ENCODE assay signal across 11 mouse cellular contexts in the genomic region with DNA sequence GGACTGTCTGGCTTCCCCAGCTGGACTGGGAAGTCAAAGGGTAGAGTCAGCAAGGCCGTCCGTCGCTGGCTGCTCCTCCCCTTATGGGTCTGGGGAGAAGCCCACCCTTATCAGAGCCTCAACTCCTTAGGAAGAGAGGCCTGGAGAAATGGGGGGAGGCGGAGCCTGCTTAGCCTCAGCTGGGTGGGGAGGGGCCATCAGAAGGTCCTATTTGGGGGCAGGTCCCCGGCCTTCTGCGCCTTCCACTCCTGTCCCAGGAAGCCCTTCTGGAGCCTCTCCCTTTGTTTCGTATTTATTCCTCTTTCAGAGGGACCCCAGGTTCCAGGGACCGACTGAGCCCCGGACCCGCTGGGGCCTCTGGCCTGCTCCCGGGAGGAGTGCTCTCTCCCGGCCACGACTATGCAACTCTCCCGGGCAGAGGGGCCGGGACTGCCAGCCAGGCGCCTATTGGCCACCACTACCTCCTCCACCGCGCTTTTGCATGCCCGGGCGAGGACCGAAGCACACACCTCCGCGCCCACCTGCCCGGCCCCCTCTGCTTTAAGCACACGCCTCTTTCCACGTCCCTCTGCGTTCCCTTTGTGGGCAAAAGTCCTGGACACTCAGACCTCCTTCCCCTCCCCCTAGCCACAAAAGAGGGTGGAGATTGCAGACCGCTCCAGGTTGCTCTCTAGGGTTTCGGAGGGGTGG. TPM values are rescaled to one million over a fixed set of nuclear protein-coding genes. Genes with fewer than 3 reads are reported as not detected.
DNase-seq lines count a peak whose midpoint lies in the region; ATAC-seq lines count a peak whose summit lies in the region.
"Had no signal": no experiment of that assay in that cellular context is flagged by ENCODE, and none has a peak within 500 bp of the region (broad histone marks: within the 10 kb centered on the region; RNA-seq: fewer than 3 reads in every experiment).

No protein-coding gene starts in this region.

- no peaks in the 10 kb centered on the region for H3K9me3 ChIP-seq in liver, embryonic 12.5 days (replicated peaks)
- no peaks in the 10 kb centered on the region for H3K9me3 ChIP-seq in embryonic facial prominence, embryonic 11.5 days (replicated peaks; ENCODE audit: control insufficient read depth, low read length)
- H3K9me3 ChIP-seq in intestine, embryonic 14.5 days (ENCODE audit: control insufficient read depth, low read length): no peaks in the 10 kb centered on the region
- H3K9me3 ChIP-seq in neural tube, embryonic 13.5 days: no peaks in the 10 kb centered on the region

- H3K4me2 ChIP-seq in liver, embryonic 12.5 days: peak overlapping the region; percentile 28
- peak overlapping the region; percentile 36 for H3K4me2 ChIP-seq in embryonic facial prominence, embryonic 11.5 days (ENCODE audit: low read depth, low read length)
- H3K4me2 ChIP-seq in intestine, embryonic 14.5 days (ENCODE audit: low read length): peak overlapping the region; percentile 38
- H3K4me2 ChIP-seq in neural tube, embryonic 13.5 days: peak overlapping the region; percentile 16

- H3K27ac ChIP-seq in liver, embryonic 12.5 days: no peak overlapping the region
- no peak overlapping the region for H3K27ac ChIP-seq in embryonic facial prominence, embryonic 11.5 days (replicated peaks; ENCODE audit: low read depth, low read length)
- no peak overlapping the region for H3K27ac ChIP-seq in intestine, embryonic 14.5 days (ENCODE audit: low read depth)
- peak overlapping the region; percentile 81 for H3K27ac ChIP-seq in neural tube, embryonic 13.5 days (replicated peaks)

- H3K27me3 ChIP-seq in liver, embryonic 12.5 days (replicated peaks): peaks cover 96% of the 10 kb centered on the region
- peaks cover 35% of the 10 kb centered on the region for H3K27me3 ChIP-seq in embryonic facial prominence, embryonic 11.5 days (ENCODE audit: control insufficient read depth, insufficient read depth, low read length)
- H3K27me3 ChIP-seq in intestine, embryonic 14.5 days (replicated peaks; ENCODE audit: control insufficient read depth, insufficient read depth, low read length): peaks cover 67% of the 10 kb centered on the region
- H3K27me3 ChIP-seq in neural tube, embryonic 13.5 days: peaks cover 33% of the 10 kb centered on the region

- no peak for DNase-seq in liver
- DNase-seq in embryonic facial prominence, embryonic 11.5 days (ENCODE audit: low spot score): peak; percentile 28
- DNase-seq in intestine, embryonic 14.5 days (ENCODE audit: low spot score): no peak
- no peak for DNase-seq in Muller cell, postnatal 12 days (ENCODE audit: inconsistent ontology term)
- no peak for DNase-seq in kidney, adult 18-20 months
- DNase-seq: cerebellum, adult 11 months; heart, postnatal 10 days had no signal

- H3K36me3 ChIP-seq in liver, embryonic 12.5 days: no peaks in the 10 kb centered on the region
- no peaks in the 10 kb centered on the region for H3K36me3 ChIP-seq in embryonic facial prominence, embryonic 11.5 days (replicated peaks; ENCODE audit: control insufficient read depth, insufficient read depth, low read depth, low read length)
- H3K36me3 ChIP-seq in intestine, embryonic 14.5 days (ENCODE audit: control insufficient read depth, insufficient read depth, low read length): no peaks in the 10 kb centered on the region
- peaks cover 31% of the 10 kb centered on the region for H3K36me3 ChIP-seq in neural tube, embryonic 13.5 days

- ATAC-seq in liver, embryonic 12.5 days: 0 out of 2 replicates have a peak, but pooled peaks have one; percentile 14
- ATAC-seq in embryonic facial prominence, embryonic 11.5 days (replicated peaks; ENCODE audit: insufficient number of reproducible peaks, low FRiP score, low TSS enrichment, low read depth): peak; percentile 46; the same call in 1 of the 2 replicates
- peak; percentile 16; the same call in 1 of the 2 replicates for ATAC-seq in intestine, embryonic 14.5 days (replicated peaks; ENCODE audit: low FRiP score, low TSS enrichment, low read depth)
- no peak for ATAC-seq in neural tube, embryonic 13.5 days (ENCODE audit: low read depth)
- no peak for ATAC-seq in erythroblast, adult 5-6 weeks (replicated peaks; ENCODE audit: low FRiP score, poor library complexity, severe bottlenecking)

- H3K4me1 ChIP-seq in liver, embryonic 12.5 days: peaks cover 7% of the 10 kb centered on the region
- peaks cover 8% of the 10 kb centered on the region for H3K4me1 ChIP-seq in embryonic facial prominence, embryonic 11.5 days (ENCODE audit: control insufficient read depth, insufficient read depth, low read length)
- H3K4me1 ChIP-seq in intestine, embryonic 14.5 days (replicated peaks; ENCODE audit: control insufficient read depth, insufficient read depth, low read length): peaks cover 4% of the 10 kb centered on the region; the same call in 1 of the 2 replicates
- H3K4me1 ChIP-seq in neural tube, embryonic 13.5 days (replicated peaks): peaks cover 82% of the 10 kb centered on the region

- 6% methylated on average over 29 of the region's 29 CpGs for WGBS in liver, embryonic 12.5 days (ENCODE audit: insufficient replicate concordance)
- WGBS in embryonic facial prominence, embryonic 11.5 days: 7% methylated on average over 29 of the region's 29 CpGs
- 6% methylated on average over 29 of the region's 29 CpGs for WGBS in intestine, embryonic 14.5 days
- WGBS in neural tube, embryonic 13.5 days: 5% methylated on average over 29 of the region's 29 CpGs

- H3K9ac ChIP-seq in liver, embryonic 12.5 days: 0 out of 2 replicates have a peak overlapping the region, but pooled peaks have one; percentile 4
- H3K9ac ChIP-seq in embryonic facial prominence, embryonic 11.5 days (replicated peaks; ENCODE audit: low read length): 0 out of 2 replicates have a peak overlapping the region, but pooled peaks have one; percentile 3
- no peak overlapping the region for H3K9ac ChIP-seq in intestine, embryonic 14.5 days (ENCODE audit: low read length)
- peak overlapping the region; percentile 54 for H3K9ac ChIP-seq in neural tube, embryonic 13.5 days

- H3K4me3 ChIP-seq in liver, embryonic 12.5 days: no peak overlapping the region
- no peak overlapping the region for H3K4me3 ChIP-seq in embryonic facial prominence, embryonic 11.5 days (ENCODE audit: low read depth, low read length)
- no peak overlapping the region; the same call in 1 of the 2 replicates for H3K4me3 ChIP-seq in intestine, embryonic 14.5 days (ENCODE audit: low read depth, low read length)
- H3K4me3 ChIP-seq in neural tube, embryonic 13.5 days: no peak overlapping the region; the same call in 1 of the 2 replicates

RNA-seq across cellular contexts. Expression of gene Srxn1, which starts 10.3 kb away (rescaled TPM):
- 23.1 and 27.2 TPM in 2 replicates for polyA plus RNA-seq in liver, embryonic 12.5 days (2016; fragmentation: Nextera tagmentation; extraction: Ambion mirVana)
- polyA plus RNA-seq in embryonic facial prominence, embryonic 11.5 days (2014; fragmentation: Nextera tagmentation; extraction: Ambion mirVana): 10.0 and 10.6 TPM in 2 replicates
- 12.0 and 12.4 TPM in 2 replicates for polyA plus RNA-seq in intestine, embryonic 14.5 days (2014; fragmentation: Nextera tagmentation; extraction: Ambion mirVana)
- polyA plus RNA-seq in neural tube, embryonic 13.5 days (2015; fragmentation: Nextera tagmentation; extraction: Ambion mirVana): 19.0 TPM in 2 replicates
- 3.5 and 6.7 TPM in 2 replicates for total RNA-seq in erythroblast, adult 5-6 weeks (2015; ENCODE audit: low replicate concordance)
- total RNA-seq in erythroblast, adult 5-6 weeks (2017; ENCODE audit: low replicate concordance): 8.4 and 9.5 TPM in 2 replicates

RNA-seq across cellular contexts. Expression of gene Scrt2, which starts 13.7 kb away (rescaled TPM):
- polyA plus RNA-seq in liver, embryonic 12.5 days (2016; fragmentation: Nextera tagmentation; extraction: Ambion mirVana): not detected in 2 replicates
- polyA plus RNA-seq in embryonic facial prominence, embryonic 11.5 days (2014; fragmentation: Nextera tagmentation; extraction: Ambion mirVana): 1.9 and 2.6 TPM in 2 replicates
- 0.07 and 0.08 TPM in 2 replicates for polyA plus RNA-seq in intestine, embryonic 14.5 days (2014; fragmentation: Nextera tagmentation; extraction: Ambion mirVana)
- polyA plus RNA-seq in neural tube, embryonic 13.5 days (2015; fragmentation: Nextera tagmentation; extraction: Ambion mirVana): 30.0 and 30.2 TPM in 2 replicates
- not detected in 2 replicates for total RNA-seq in erythroblast, adult 5-6 weeks (2015; ENCODE audit: low replicate concordance)
- total RNA-seq in erythroblast, adult 5-6 weeks (2017; ENCODE audit: low replicate concordance): not detected in 2 replicates
- total RNA-seq: heart, postnatal 10 days; megakaryocyte progenitor cell, adult 5-6 weeks had no signal

RNA-seq across cellular contexts. Expression of gene Tcf15, which starts 48.4 kb away (rescaled TPM):
- polyA plus RNA-seq in liver, embryonic 12.5 days (2016; fragmentation: Nextera tagmentation; extraction: Ambion mirVana): 0.42 and 0.94 TPM in 2 replicates
- 11.3 and 12.2 TPM in 2 replicates for polyA plus RNA-seq in embryonic facial prominence, embryonic 11.5 days (2014; fragmentation: Nextera tagmentation; extraction: Ambion mirVana)
- polyA plus RNA-seq in intestine, embryonic 14.5 days (2014; fragmentation: Nextera tagmentation; extraction: Ambion mirVana): 14.4 and 15.9 TPM in 2 replicates
- polyA plus RNA-seq in neural tube, embryonic 13.5 days (2015; fragmentation: Nextera tagmentation; extraction: Ambion mirVana): 6.9 and 7.4 TPM in 2 replicates
- not detected in 2 replicates for total RNA-seq in erythroblast, adult 5-6 weeks (2015; ENCODE audit: low replicate concordance)
- total RNA-seq in erythroblast, adult 5-6 weeks (2017; ENCODE audit: low replicate concordance): not detected in 2 replicates

Comparison
In these comparisons a context has a peak if more than half of its experiments do, and no peak if none do; other contexts are left out.
1. ATAC-seq: peak in liver, embryonic 12.5 days (single experiment), embryonic facial prominence, embryonic 11.5 days (single experiment) and intestine, embryonic 14.5 days (single experiment); none in neural tube, embryonic 13.5 days (single experiment) and erythroblast, adult 5-6 weeks (single experiment).
2. Peak in every context shown above with its lines, with median percentiles within 50 percentile points of each other: H3K4me2 ChIP-seq.